Mouse (Mus musculus) large intestine, adult 2 months (tissue): ENCODE measurements at regions not wholly inside any gene's neighbourhood (a gene's known extent, or its start where the extent isn't known, plus 50 kb on each side); places are given as distances from the start of the nearest gene placed in this dataset.
"Not testable (repeated sequence)": the region's sequence is repeated elsewhere in the genome, so short reads cannot be mapped to it uniquely, and the experiment has no call there.

Experiments used
- DNase-seq: peaks from one replicate; pipeline ENCODE4 v3.0.0-alpha.2; 2012; ENCODE audit warnings: low read depth, low spot score
- WGBS: fragments of 180-500 bp; shearing (Covaris S2); methylation state at CpG from one replicate; pipeline ENCODE4 v1.1.7; 2018; 5-methylcytosine and 5-hydroxymethylcytosine counted together

- DNase-seq: peak; percentile 92
- WGBS: 9% methylated on average over 18 of the region's 18 CpGs
Observed at GRCm38 (mm10) chr16:31508981-31509380, 86.9 kb downstream of the Bdh1 start.

GRCm38 (mm10) chr16:31510097-31510496 lies 88.0 kb downstream of the Bdh1 start:
- DNase-seq: no peak
- WGBS: 53% methylated on average over 8 of the region's 8 CpGs

GRCm38 (mm10) chr16:31518816-31519215 lies 96.7 kb downstream of the Bdh1 start:
- 98% methylated on average over 3 of the region's 3 CpGs for WGBS

GRCm38 (mm10) chr16:31520081-31520480 lies 98.0 kb downstream of the Bdh1 start:
- WGBS: 72% methylated on average over 9 of the region's 9 CpGs
- no peak for DNase-seq

More at GRCm38 (mm10) chr16:31518816-31519215, 96.7 kb downstream of the Bdh1 start:
- no peak for DNase-seq

- DNase-seq: no peak
Observed at GRCm38 (mm10) chr16:31521786-31522185, 99.7 kb downstream of the Bdh1 start.

GRCm38 (mm10) chr16:31526711-31527344 lies 104.7 kb downstream of the Bdh1 start:
- no peak for DNase-seq

More at GRCm38 (mm10) chr16:31521786-31522185, 99.7 kb downstream of the Bdh1 start:
- 67% methylated on average over 6 of the region's 6 CpGs for WGBS

GRCm38 (mm10) chr16:31528596-31529283 lies 106.7 kb downstream of the Bdh1 start:
- DNase-seq: no peak
- 74% methylated on average over 11 of the region's 11 CpGs for WGBS

More at GRCm38 (mm10) chr16:31526711-31527344, 104.7 kb downstream of the Bdh1 start:
- 46% methylated on average over 10 of the region's 10 CpGs for WGBS

GRCm38 (mm10) chr16:31529284-31529958 lies 107.3 kb downstream of the Bdh1 start:
- DNase-seq: no peak
- 84% methylated on average over 13 of the region's 13 CpGs for WGBS

GRCm38 (mm10) chr16:31530090-31530489 lies 108.0 kb downstream of the Bdh1 start:
- WGBS: 86% methylated on average over 8 of the region's 8 CpGs
- DNase-seq: no peak

- DNase-seq: no peak
Observed at GRCm38 (mm10) chr16:31533196-31533777, 111.2 kb downstream of the Bdh1 start.

GRCm38 (mm10) chr16:31534923-31535523 lies 112.9 kb downstream of the Bdh1 start:
- DNase-seq: no peak
- WGBS: 71% methylated on average over 4 of the region's 4 CpGs

More at GRCm38 (mm10) chr16:31533196-31533777, 111.2 kb downstream of the Bdh1 start:
- WGBS: 41% methylated on average over 6 of the region's 6 CpGs

- WGBS: 91% methylated on average over 3 of the region's 3 CpGs
- no peak for DNase-seq
Observed at GRCm38 (mm10) chr16:31536328-31536727, 114.2 kb downstream of the Bdh1 start.

- DNase-seq: no peak
- WGBS: 70% methylated on average over 3 of the region's 3 CpGs
Observed at GRCm38 (mm10) chr16:31538606-31539005, 116.5 kb downstream of the Bdh1 start.

- WGBS: 43% methylated on average over 10 of the region's 10 CpGs
- no peak for DNase-seq
Observed at GRCm38 (mm10) chr16:31543499-31544170, 119.6 kb upstream of the Dlg1 start.

GRCm38 (mm10) chr16:31546062-31546827 lies 117.0 kb upstream of the Dlg1 start:
- WGBS: 9% methylated on average over 18 of the region's 18 CpGs
- DNase-seq: no peak

GRCm38 (mm10) chr16:31546828-31547224 lies 116.4 kb upstream of the Dlg1 start:
- 43% methylated on average over 2 of the region's 2 CpGs for WGBS
- no peak for DNase-seq

GRCm38 (mm10) chr16:31547391-31547790 lies 115.9 kb upstream of the Dlg1 start:
- WGBS: 70% methylated on average over 10 of the region's 10 CpGs
- DNase-seq: no peak

- DNase-seq: no peak
- 79% methylated on average over 5 of the region's 5 CpGs for WGBS
Observed at GRCm38 (mm10) chr16:31549975-31550374, 113.3 kb upstream of the Dlg1 start.

GRCm38 (mm10) chr16:31550539-31550938 lies 112.7 kb upstream of the Dlg1 start:
- WGBS: 71% methylated on average over 2 of the region's 2 CpGs
- DNase-seq: not testable (repeated sequence)
